Mouse (Mus musculus): ENCODE data around the gene Rsg1. TPM values are rescaled to one million over a fixed set of nuclear protein-coding genes. Genes with fewer than 3 reads are reported as not detected.

The Rsg1 gene
- polyA plus RNA-seq, 1 experiment from 2014 or later = 5.8 TPM

DNA sequence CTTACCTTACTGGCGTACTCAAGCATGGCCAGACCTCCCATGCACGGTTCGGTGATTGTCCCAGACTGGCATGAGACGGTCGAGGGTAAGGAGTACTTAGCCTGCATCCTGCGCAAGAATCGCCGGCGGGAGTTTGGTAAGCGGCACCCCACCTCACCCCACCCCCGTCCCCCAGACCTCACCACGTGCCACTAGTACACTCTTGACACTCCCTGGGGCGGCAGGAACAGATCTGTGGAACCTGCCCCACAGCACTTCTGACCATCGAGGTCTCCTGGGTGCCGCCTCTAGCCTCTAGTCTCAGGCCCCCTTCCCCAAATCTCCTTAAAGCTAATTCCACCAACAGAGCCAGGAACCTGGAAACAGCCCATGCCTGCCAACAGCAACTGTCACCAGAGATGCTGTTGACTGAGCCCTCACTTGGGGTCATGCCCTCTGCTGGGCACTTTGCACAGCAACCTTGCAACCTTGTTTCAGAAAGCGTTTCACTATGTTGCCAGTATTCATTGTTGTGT is 638 bp downstream of the Rsg1 start:
- Histone ChIP-seq H3K4me1 (peaks cover 13% of the 10 kb centered on the region), H3K9ac (peak overlapping the region; percentile 37; the same call in 1 of the 2 replicates), H3K27ac (peak overlapping the region; percentile 40; the same call in 1 of the 2 replicates), H3K4me3 (replicated peaks) (peak overlapping the region; percentile 60), H3K27me3 (replicated peaks) (no peaks in the 10 kb centered on the region), H3K9me3 (no peaks in the 10 kb centered on the region), H3K4me2 (peak overlapping the region; percentile 95), H3K36me3 (no peaks in the 10 kb centered on the region)
- 3% methylated on average over 16 of the region's 16 CpGs for WGBS
- ATAC-seq (ENCODE audit: insufficient read depth, low FRiP score, low read depth) = peak; percentile 40; the same call in 1 of the 2 replicates

DNA sequence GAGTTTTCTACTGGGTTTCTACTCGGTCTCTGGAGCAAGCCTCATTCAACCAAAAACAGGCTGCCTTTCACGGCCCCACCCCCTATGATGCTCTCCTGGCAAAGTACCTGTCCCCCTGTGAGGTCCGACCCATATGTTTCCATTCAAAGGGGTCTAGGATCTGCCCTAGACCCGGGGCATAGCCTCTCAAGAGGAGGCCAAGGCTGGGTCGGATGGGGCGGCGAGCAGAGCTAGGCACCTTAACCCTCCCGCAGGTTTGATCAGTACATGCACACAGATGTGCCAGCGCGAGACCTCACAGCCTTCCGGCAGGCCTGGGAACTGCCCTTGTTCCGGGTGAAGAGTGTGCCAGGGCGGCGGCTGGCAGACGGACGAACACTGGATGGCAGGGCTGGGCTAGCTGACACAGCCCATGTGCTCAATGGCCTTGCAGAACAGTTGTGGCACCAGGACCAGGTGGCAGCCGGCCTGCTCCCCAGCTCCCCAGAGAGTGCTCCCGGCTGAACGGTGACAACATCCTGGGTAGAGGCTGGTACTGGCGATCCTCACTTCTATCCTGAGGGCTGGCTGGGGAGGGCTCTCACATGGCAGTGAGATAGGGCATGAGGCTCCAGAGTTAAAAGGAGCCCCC is 5.9 kb downstream of the Rsg1 start:
- Histone ChIP-seq H3K36me3 (no peaks in the 10 kb centered on the region), H3K4me2 (no peak overlapping the region), H3K9me3 (no peaks in the 10 kb centered on the region), H3K4me3 (replicated peaks) (no peak overlapping the region), H3K27ac (no peak overlapping the region), H3K4me1 (peaks cover 2% of the 10 kb centered on the region; the same call in 1 of the 2 replicates), H3K9ac (no peak overlapping the region), H3K27me3 (replicated peaks) (no peaks in the 10 kb centered on the region)
- 88% methylated on average over 20 of the region's 20 CpGs for WGBS
- ATAC-seq (ENCODE audit: insufficient read depth, low FRiP score, low read depth) = no peak

DNA sequence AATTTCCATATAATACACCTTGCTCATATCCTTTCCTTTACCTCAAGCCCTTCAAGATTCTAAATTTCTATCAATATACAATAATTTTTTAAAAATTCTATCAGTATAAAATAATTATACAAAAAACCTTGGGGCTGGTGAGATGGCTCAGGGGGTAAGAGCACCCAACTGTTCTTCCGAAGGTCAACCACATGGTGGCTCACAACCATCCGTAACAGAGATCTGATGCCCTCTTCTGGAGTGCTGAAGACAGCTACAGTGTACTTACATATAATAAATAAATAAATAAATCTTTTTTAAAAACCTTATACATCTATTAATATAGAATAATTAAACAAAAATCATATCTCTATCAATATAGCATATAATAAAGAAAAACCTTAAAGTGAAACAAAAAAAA is 8.1 kb downstream of the Rsg1 start:
- Histone ChIP-seq H3K9ac (no peak overlapping the region), H3K36me3 (no peaks in the 10 kb centered on the region), H3K9me3 (no peaks in the 10 kb centered on the region), H3K4me3 (replicated peaks) (no peak overlapping the region), H3K4me2 (no peak overlapping the region), H3K4me1 (no peaks in the 10 kb centered on the region), H3K27ac (no peak overlapping the region), H3K27me3 (replicated peaks) (no peaks in the 10 kb centered on the region)
- no peak for ATAC-seq (ENCODE audit: insufficient read depth, low FRiP score, low read depth)
- 79% methylated on average over 2 of the region's 2 CpGs for WGBS

DNA sequence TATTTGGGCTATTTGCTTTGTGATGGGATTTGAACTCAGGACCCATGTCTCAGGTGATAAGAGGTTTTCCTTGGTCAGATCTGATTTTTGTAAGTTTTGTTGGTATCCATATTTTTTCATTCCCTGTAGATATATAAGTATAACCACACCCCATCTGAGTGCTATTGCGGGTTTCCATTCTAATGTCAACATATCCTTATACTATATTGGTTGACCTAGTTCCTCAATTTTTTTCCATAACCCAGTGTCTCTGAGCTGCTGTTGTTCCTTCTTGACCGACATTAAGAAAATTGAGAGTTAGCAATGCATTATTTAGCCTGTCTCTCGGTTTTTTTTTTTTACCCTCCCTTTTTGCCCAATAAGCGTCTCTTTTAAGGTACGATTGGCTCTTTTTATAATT is 9.0 kb downstream of the Rsg1 start:
- WGBS = 90% methylated on average over 5 of the region's 5 CpGs
- no peak for ATAC-seq (ENCODE audit: insufficient read depth, low FRiP score, low read depth)
- no peaks in the 10 kb centered on the region for H3K4me1 ChIP-seq

DNA sequence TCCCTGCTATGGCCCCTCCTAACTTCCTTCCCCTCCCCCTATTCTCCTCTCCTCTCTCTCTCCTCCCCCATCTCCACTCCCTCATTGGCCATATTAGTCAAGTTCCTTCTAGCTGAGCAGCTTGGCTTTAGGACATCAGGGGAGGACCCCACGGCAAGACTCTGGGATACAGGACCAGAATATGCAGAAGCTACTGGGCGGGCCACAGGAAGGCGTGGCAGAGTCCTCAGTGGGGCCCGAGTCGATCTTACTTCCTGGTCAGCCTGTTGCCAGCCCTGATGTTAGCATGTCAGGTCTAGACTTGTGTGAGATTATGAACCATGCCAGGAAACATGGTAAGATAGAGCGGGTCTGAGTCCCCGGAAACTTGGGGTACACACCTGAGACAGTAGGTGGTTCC is 14.9 kb downstream of the Rsg1 start:
- H3K27ac ChIP-seq = no peak overlapping the region
- no peak overlapping the region for H3K4me2 ChIP-seq
- peaks cover 4% of the 10 kb centered on the region; the same call in 1 of the 2 replicates for H3K4me1 ChIP-seq
- H3K9ac ChIP-seq = no peak overlapping the region
- no peaks in the 10 kb centered on the region for H3K9me3 ChIP-seq
- no peaks in the 10 kb centered on the region for H3K27me3 ChIP-seq (replicated peaks)
- ATAC-seq (ENCODE audit: insufficient read depth, low FRiP score, low read depth) = no peak
- no peaks in the 10 kb centered on the region for H3K36me3 ChIP-seq
- 72% methylated on average over 7 of the region's 7 CpGs for WGBS
- H3K4me3 ChIP-seq (replicated peaks) = no peak overlapping the region

More for the DNA sequence above, 9.0 kb downstream of the Rsg1 start:
- Histone ChIP-seq H3K9me3 (no peaks in the 10 kb centered on the region), H3K4me3 (replicated peaks) (no peak overlapping the region), H3K4me2 (no peak overlapping the region), H3K36me3 (no peaks in the 10 kb centered on the region), H3K27ac (no peak overlapping the region), H3K9ac (no peak overlapping the region), H3K27me3 (replicated peaks) (no peaks in the 10 kb centered on the region)

GRCm38 (mm10) chr4:141233196-141233595 is 19.4 kb downstream of the Rsg1 start:
- ATAC-seq (ENCODE audit: insufficient read depth, low FRiP score, low read depth) = no peak

DNA sequence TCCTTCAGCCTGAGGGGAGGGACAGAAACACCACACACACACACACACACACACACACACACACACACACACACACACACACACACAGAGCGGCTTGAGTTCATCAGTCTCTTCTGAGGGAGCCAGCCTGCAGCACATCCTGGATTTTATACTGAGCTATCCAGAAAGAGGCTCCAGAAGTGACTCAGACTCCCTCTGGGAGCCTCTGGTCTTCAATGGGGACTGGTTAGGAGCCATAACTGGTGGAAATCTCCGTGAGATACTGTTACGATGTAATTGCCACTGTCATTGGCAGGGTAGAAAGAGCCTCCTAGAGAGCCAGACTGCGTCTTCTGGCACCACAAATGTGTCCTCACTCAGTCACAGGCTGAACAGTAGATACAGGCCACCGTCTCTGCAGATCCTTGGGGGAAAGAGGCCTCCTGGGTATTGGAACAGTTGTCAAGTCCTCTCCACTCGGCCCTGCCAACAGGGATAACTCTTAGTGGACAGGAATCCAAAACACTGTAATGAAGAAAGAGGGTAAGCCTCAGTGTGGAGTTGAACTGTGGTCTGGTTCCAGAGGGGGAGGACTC is 21.9 kb downstream of the Rsg1 start:
- no peaks in the 10 kb centered on the region for H3K9me3 ChIP-seq
- H3K4me3 ChIP-seq (replicated peaks) = no peak overlapping the region
- H3K27ac ChIP-seq = no peak overlapping the region
- no peak overlapping the region for H3K9ac ChIP-seq
- H3K27me3 ChIP-seq (replicated peaks) = no peaks in the 10 kb centered on the region; the same call in 1 of the 2 replicates
- peaks cover 22% of the 10 kb centered on the region for H3K4me1 ChIP-seq
- no peaks in the 10 kb centered on the region for H3K36me3 ChIP-seq
- WGBS = 64% methylated on average over 6 of the region's 6 CpGs
- no peak for ATAC-seq (ENCODE audit: insufficient read depth, low FRiP score, low read depth)
- H3K4me2 ChIP-seq = no peak overlapping the region

More at GRCm38 (mm10) chr4:141233196-141233595, 19.4 kb downstream of the Rsg1 start:
- Histone ChIP-seq H3K4me1 (peaks cover 5% of the 10 kb centered on the region; the same call in 1 of the 2 replicates), H3K9me3 (no peaks in the 10 kb centered on the region), H3K9ac (no peak overlapping the region), H3K27ac (no peak overlapping the region), H3K27me3 (replicated peaks) (no peaks in the 10 kb centered on the region; the same call in 1 of the 2 replicates), H3K4me3 (replicated peaks) (no peak overlapping the region), H3K4me2 (no peak overlapping the region), H3K36me3 (no peaks in the 10 kb centered on the region)
- WGBS = 89% methylated on average over 4 of the region's 4 CpGs

- Histone ChIP-seq H3K4me2 (no peak overlapping the region), H3K9me3 (no peaks in the 10 kb centered on the region), H3K4me1 (peaks cover 32% of the 10 kb centered on the region), H3K27ac (no peak overlapping the region), H3K9ac (no peak overlapping the region), H3K36me3 (no peaks in the 10 kb centered on the region), H3K27me3 (replicated peaks) (peaks cover 3% of the 10 kb centered on the region; the same call in 1 of the 2 replicates), H3K4me3 (replicated peaks) (no peak overlapping the region)
- ATAC-seq (ENCODE audit: insufficient read depth, low FRiP score, low read depth) = no peak
- 72% methylated on average over 3 of the region's 3 CpGs for WGBS
Measured at GRCm38 (mm10) chr4:141236856-141237255, 23.1 kb downstream of the Rsg1 start.

GRCm38 (mm10) chr4:141238492-141239387 is 25.0 kb downstream of the Rsg1 start:
- WGBS = 5% methylated on average over 20 of the region's 20 CpGs
- Histone ChIP-seq H3K9me3 (no peaks in the 10 kb centered on the region), H3K4me2 (peak overlapping the region; percentile 82), H3K4me3 (replicated peaks) (peak overlapping the region; percentile 48), H3K27me3 (replicated peaks) (peaks cover 3% of the 10 kb centered on the region; the same call in 1 of the 2 replicates), H3K27ac (peak overlapping the region; percentile 86), H3K4me1 (peaks cover 46% of the 10 kb centered on the region), H3K36me3 (no peaks in the 10 kb centered on the region), H3K9ac (peak overlapping the region; percentile 13; the same call in 1 of the 2 replicates)
- no peak for ATAC-seq (ENCODE audit: insufficient read depth, low FRiP score, low read depth)

GRCm38 (mm10) chr4:141239388-141240125 is 25.8 kb downstream of the Rsg1 start, which contains the start of gene Arhgef19:
Gene Arhgef19 (plus strand): TSS chr4:141239499.
- H3K4me3 ChIP-seq (replicated peaks) = peak within 1 kb of the TSS; percentile 48
- peaks cover 3% of the 10 kb centered on the region; the same call in 1 of the 2 replicates for H3K27me3 ChIP-seq (replicated peaks)
- peak within 1 kb of the TSS; percentile 82 for H3K4me2 ChIP-seq
- H3K9me3 ChIP-seq = no peaks in the 10 kb centered on the region
- peak; percentile 91 for ATAC-seq (ENCODE audit: insufficient read depth, low FRiP score, low read depth)
- no peaks in the 10 kb centered on the region for H3K36me3 ChIP-seq
- H3K4me1 ChIP-seq = peaks cover 53% of the 10 kb centered on the region
- H3K9ac ChIP-seq = peak within 1 kb of the TSS; percentile 13; the same call in 1 of the 2 replicates
- WGBS = under 1% methylated on average over 31 of the region's 31 CpGs
- peak within 1 kb of the TSS; percentile 86 for H3K27ac ChIP-seq

GRCm38 (mm10) chr4:141240617-141241016 is 26.9 kb downstream of the Rsg1 start:
- Histone ChIP-seq H3K27me3 (replicated peaks) (peaks cover 3% of the 10 kb centered on the region; the same call in 1 of the 2 replicates), H3K4me2 (peak overlapping the region; percentile 82), H3K36me3 (no peaks in the 10 kb centered on the region), H3K4me1 (peaks cover 61% of the 10 kb centered on the region), H3K9me3 (no peaks in the 10 kb centered on the region), H3K27ac (peak overlapping the region; percentile 90), H3K4me3 (replicated peaks) (peak overlapping the region; percentile 48), H3K9ac (0 out of 2 replicates have a peak overlapping the region, but pooled peaks have one; percentile 4)
- 3% methylated on average over 14 of the region's 14 CpGs for WGBS
- peak; percentile 40 for ATAC-seq (ENCODE audit: insufficient read depth, low FRiP score, low read depth)

Data from stomach, embryonic 15.5 days (tissue).